Mouse (Mus musculus): Measurements from ENCODE around the gene Cdc5l.

DNA sequence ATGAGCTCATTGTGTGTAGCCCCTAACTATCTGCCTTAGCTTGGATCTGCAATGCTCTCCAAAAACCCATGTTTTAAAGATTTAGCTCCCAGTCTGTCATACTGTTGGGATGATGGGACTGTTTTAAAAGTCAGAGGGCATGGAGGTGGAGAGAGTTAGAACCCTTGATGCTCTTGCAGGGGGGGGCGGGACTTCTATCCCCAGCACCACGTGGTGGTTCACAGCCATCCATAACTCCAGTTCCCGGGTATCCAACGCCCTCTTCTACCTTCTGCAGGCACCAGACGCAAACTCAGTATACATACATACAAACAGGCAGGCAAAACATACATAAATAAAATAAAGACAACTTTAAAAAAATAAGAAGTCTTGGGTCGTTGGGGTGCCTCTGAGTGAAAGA lies 40.1 kb upstream of the Cdc5l start:
- no peak for TF ChIP-seq CTCF (IDR thresholded peaks at IDR 0.05; ENCODE audit: low read depth, low read length)
- no peak for TF ChIP-seq POLR2A (IDR thresholded peaks at IDR 0.05; ENCODE audit: extremely low read depth, insufficient read depth, low read length)
